ENCODE assay signal across 9 mouse cellular contexts in genomic region chr17:32680404-32680803, GRCm38 (mm10). TPM values are rescaled to one million over a fixed set of nuclear protein-coding genes. Genes with fewer than 3 reads are reported as not detected.
DNase-seq lines count a peak whose midpoint lies in the region; ATAC-seq and TF ChIP-seq lines count a peak whose summit lies in the region.
"Had no signal": no experiment of that assay in that cellular context is flagged by ENCODE, and none has a peak within 500 bp of the region (broad histone marks: within the 10 kb centered on the region; RNA-seq: fewer than 3 reads in every experiment).

No protein-coding gene starts in this region.

- H3K27ac ChIP-seq in forebrain, postnatal 0 days (ENCODE audit: low read depth, low read length) = no peak overlapping the region
- no peak overlapping the region for H3K27ac ChIP-seq in forebrain, embryonic 12.5 days

- H3K9me3 ChIP-seq in forebrain, postnatal 0 days (ENCODE audit: low read length) = no peaks in the 10 kb centered on the region
- H3K9me3 ChIP-seq in forebrain, embryonic 12.5 days = no peaks in the 10 kb centered on the region

- TF ChIP-seq CTCF in forebrain, postnatal 0 days (IDR thresholded peaks at IDR 0.05; ENCODE audit: low read depth) = peak; percentile 78

- H3K27me3 ChIP-seq in forebrain, postnatal 0 days (ENCODE audit: insufficient read depth, low read length) = no peaks in the 10 kb centered on the region
- peaks cover 4% of the 10 kb centered on the region for H3K27me3 ChIP-seq in forebrain, embryonic 12.5 days

- 14% methylated on average over 2 of the region's 2 CpGs for WGBS in forebrain, postnatal 0 days
- 35% methylated on average over 2 of the region's 2 CpGs for WGBS in forebrain, embryonic 12.5 days

- DNase-seq in forebrain, postnatal 0 days = peak; percentile 70
- peak; percentile 11 to 21 for DNase-seq in right cerebral cortex, adult 2 months (ENCODE audit: low spot score in 2 of 2)
- DNase-seq in right cerebral cortex, postnatal 25 days = no peak
- DNase-seq in cerebellum, postnatal 10 days = peak; percentile 70 to 79
- DNase-seq in kidney, adult 9 months = peak; percentile 62
- DNase-seq in thymus, postnatal 4 days = peak; percentile 77

- H3K4me3 ChIP-seq in forebrain, postnatal 0 days (ENCODE audit: low read depth, low read length) = no peak overlapping the region
- no peak overlapping the region for H3K4me3 ChIP-seq in forebrain, embryonic 12.5 days (replicated peaks)

- H3K36me3 ChIP-seq in forebrain, postnatal 0 days (ENCODE audit: insufficient read depth) = no peaks in the 10 kb centered on the region
- H3K36me3 ChIP-seq in forebrain, embryonic 12.5 days (replicated peaks) = no peaks in the 10 kb centered on the region

- ATAC-seq in forebrain, postnatal 0 days = no peak
- ATAC-seq in forebrain, embryonic 12.5 days (ENCODE audit: low FRiP score) = no peak
- ATAC-seq in megakaryocyte, adult 5-6 weeks (ENCODE audit: poor library complexity, severe bottlenecking) = peak; percentile 47; the same call in 1 of the 2 replicates

- no peak overlapping the region for H3K4me2 ChIP-seq in forebrain, postnatal 0 days (ENCODE audit: low read depth)
- no peak overlapping the region for H3K4me2 ChIP-seq in forebrain, embryonic 12.5 days

- H3K4me1 ChIP-seq in forebrain, postnatal 0 days (ENCODE audit: insufficient read depth) = no peaks in the 10 kb centered on the region
- peaks cover 4% of the 10 kb centered on the region for H3K4me1 ChIP-seq in forebrain, embryonic 12.5 days

- no peak overlapping the region for H3K9ac ChIP-seq in forebrain, postnatal 0 days
- H3K9ac ChIP-seq in forebrain, embryonic 12.5 days = no peak overlapping the region

RNA-seq across cellular contexts. Expression of gene Cyp4f15, which starts 5.0 kb away (rescaled TPM):
- total RNA-seq in forebrain, postnatal 0 days (2014; rRNA removed) = 4.2 and 9.0 TPM in 2 replicates
- polyA plus RNA-seq in forebrain, postnatal 0 days (2015; fragmentation: Nextera tagmentation; extraction: Ambion mirVana) = 1.6 and 2.9 TPM in 2 replicates
- 0.91 and 1.5 TPM in 2 replicates for polyA plus RNA-seq in forebrain, embryonic 12.5 days (2016; fragmentation: Nextera tagmentation; extraction: Ambion mirVana)
- total RNA-seq in megakaryocyte, adult 5-6 weeks (2015) = not detected in 2 replicates
- total RNA-seq in megakaryocyte, adult 5-6 weeks (2017) = not detected in 2 replicates

RNA-seq across cellular contexts. Expression of gene Cyp4f40, which starts 21.7 kb away (rescaled TPM):
- not detected in 2 replicates for total RNA-seq in forebrain, postnatal 0 days (2014; rRNA removed)
- polyA plus RNA-seq in forebrain, postnatal 0 days (2015; fragmentation: Nextera tagmentation; extraction: Ambion mirVana) = 0.16 TPM in 1 of 2 replicates, not detected in the other
- not detected in 2 replicates for polyA plus RNA-seq in forebrain, embryonic 12.5 days (2016; fragmentation: Nextera tagmentation; extraction: Ambion mirVana)
- not detected in 2 replicates for total RNA-seq in megakaryocyte, adult 5-6 weeks (2015)
- not detected in 2 replicates for total RNA-seq in megakaryocyte, adult 5-6 weeks (2017)
- total RNA-seq: left cerebral cortex, postnatal 36 days had no signal

RNA-seq across cellular contexts. Expression of gene Cyp4f37, which starts 59.3 kb away (rescaled TPM):
- not detected in 2 replicates for total RNA-seq in forebrain, postnatal 0 days (2014; rRNA removed)
- polyA plus RNA-seq in forebrain, postnatal 0 days (2015; fragmentation: Nextera tagmentation; extraction: Ambion mirVana) = 0.44 TPM in 1 of 2 replicates, not detected in the other
- not detected in 2 replicates for polyA plus RNA-seq in forebrain, embryonic 12.5 days (2016; fragmentation: Nextera tagmentation; extraction: Ambion mirVana)
- not detected in 2 replicates for total RNA-seq in megakaryocyte, adult 5-6 weeks (2015)
- total RNA-seq in megakaryocyte, adult 5-6 weeks (2017) = 1.1 TPM in 1 of 2 replicates, not detected in the other
- total RNA-seq: left cerebral cortex, postnatal 36 days had no signal
